Mouse (Mus musculus) ovary, adult 18-20 months (tissue): Measurements from ENCODE around the gene Sdhaf2.
A peak's percentile ranks its signal among the peaks of the same experiment; 100 is the strongest.

Experiments
- DNase-seq: peaks from one replicate; pipeline ENCODE4 v3.0.0; 2022; ENCODE audit warnings: low spot score, mixed read lengths

Gene Sdhaf2

DNA sequence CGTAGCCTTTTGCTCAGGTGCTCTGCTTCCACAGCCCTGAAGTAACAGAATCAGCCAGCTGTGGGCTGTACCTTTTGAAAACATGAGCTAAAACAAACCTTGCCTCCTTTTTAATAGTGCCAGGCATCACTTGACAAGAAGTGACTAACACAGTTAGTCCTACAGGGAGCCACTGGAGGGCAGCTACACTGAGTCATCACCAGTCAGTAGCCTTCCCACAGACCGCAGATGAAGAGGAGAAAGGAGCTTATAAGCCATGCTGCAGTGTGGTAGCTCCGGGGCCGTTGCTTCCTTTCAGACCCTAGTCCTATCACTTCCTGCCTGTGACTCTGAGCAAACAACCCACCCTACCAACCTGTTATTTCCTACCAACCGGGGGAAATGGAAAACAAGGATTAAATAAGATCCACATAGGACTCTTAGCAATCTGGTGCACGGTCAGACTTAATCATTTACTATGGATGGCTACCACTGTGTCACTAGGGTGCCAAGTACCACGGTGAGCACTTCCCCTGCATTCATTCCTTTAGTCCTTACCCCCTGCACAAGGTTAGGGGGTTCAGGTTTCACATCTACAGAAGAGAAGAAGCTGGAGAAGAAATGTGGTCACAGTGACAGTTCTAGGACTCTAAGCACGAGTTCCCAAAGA, 28.3 kb downstream of the Sdhaf2 start:
- DNase-seq: no peak

DNA sequence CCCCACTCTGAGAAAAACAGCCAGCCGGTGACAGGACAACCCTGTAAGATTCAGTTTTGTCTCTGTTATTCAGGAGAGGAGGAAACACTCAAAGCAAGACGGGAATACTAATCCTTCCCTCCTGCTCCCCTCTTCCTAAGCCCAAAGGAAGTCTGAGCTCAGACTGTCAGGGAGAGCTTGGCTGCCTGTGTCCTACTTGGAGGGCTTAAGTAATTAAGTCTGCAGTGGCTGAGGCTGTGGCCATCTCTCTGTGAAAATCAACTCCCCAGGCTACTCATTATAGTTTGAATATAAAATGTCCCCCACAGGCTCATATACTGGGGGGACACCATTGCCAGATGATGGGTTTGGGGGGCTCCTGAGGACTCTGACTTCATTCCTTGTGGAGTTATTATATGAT, 29.0 kb downstream of the Sdhaf2 start:
- no peak for DNase-seq

GRCm38 (mm10) chr19:10495670-10496069, 30.3 kb downstream of the Sdhaf2 start:
- DNase-seq: no peak

DNA sequence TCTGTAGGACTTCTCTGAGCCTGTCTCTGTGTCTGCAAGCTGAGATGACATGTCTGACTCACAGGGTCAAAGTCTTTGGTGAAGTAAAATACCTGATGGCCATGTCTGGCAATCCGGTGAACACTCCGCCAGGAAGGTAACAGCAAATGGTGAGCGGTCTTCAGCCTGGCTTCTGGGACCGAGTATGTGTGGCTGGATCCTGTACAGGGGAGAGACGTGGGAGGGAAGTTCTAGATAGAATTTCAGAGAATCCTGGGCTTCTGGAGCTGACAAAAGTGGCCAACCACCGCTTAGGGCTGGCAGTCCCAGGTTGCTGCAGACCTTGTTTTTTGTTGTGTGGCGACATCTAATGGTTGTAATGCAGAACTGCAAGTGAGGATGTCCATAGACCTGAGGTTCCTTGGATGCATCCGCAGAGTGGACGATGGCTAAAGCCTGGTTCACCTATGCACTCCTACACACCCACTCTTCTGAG, 39.6 kb downstream of the Sdhaf2 start:
- peak; percentile 19 for DNase-seq

DNA sequence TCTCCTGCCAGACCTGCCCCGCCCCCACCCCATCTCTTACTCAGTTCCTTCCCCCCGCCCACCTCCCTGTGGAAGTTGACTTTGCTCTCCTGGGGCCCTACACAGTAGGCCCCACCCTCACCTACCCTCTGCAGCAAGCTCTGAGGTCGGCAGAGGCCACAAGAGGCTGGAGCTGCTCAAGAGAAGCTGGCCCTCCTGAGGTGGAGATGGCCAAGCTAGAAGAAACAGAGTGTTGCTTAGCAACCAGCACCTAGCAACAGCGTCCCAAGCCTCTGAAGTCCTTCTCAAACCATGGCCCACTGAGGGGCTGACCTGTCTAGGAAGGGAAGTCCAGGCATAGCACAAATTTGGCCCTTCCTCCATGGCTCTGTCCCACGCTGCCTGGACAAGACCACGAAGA, 43.2 kb downstream of the Sdhaf2 start, which contains the start of gene Ppp1r32:
Gene Ppp1r32 (minus strand): TSS at position 226 of the 400 bp plus-strand sequence.
- DNase-seq: no peak

DNA sequence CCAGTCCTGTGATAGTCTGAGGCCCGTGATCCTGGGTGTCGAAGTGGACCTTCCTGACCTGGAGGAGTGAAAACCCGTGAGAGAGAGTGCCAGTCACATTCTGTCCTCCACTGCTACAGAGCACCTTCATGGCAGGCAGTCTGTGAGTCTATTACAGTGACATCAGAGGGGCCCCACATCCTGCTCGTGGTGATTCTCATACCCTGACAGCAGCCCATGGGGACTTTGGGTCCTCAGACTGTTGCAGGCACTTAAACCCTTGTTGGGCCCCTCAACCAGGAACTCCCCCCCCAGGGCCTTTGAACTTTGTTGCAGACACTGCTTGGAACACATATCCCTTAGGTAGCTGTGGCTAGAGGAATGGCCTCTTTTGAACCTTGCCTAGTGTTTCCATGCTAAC, 46.4 kb downstream of the Sdhaf2 start:
- no peak for DNase-seq

DNA sequence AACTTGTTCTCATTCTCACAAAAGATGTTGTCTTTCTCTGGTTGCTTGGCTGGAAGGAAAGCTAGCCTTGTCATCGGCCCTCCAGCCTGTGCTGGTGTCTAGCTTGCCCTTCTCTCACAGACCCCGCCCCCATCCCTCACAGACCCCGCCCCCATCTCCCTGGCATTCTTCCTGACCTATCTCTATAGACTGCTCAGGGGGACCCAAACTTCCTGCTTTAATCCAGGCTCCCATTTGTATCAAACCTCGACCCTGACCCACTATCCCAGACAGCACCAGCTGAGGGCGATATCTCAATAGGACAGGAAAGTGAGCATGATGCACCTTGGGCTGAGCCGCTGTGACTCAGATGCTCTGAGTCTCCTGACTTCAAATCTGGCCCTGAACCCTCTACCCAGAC, 52.2 kb downstream of the Sdhaf2 start:
- DNase-seq: no peak

GRCm38 (mm10) chr19:10472958-10473357, 53.0 kb downstream of the Sdhaf2 start:
- DNase-seq: no peak

GRCm38 (mm10) chr19:10469171-10469658, 56.7 kb downstream of the Sdhaf2 start:
- DNase-seq: no peak

DNA sequence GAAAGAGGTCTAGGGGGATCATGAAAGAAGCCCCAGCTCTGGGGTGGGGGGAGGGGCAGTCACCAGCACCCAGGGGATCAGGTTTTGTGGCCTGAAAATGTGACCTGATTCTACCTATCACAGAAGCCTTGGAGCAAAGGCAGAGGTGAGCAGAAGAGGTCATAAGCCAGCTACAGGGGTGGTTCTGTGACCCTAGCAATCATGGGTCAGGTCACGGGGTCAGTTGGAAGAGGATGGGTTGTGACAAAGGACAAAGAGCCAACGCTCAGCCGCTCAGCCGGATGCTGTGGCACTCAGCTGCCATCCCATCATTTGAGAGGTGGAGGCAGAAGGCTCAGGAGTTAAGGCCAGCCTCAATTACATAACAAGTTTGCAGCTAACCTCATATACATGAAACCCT, 61.5 kb downstream of the Sdhaf2 start:
- no peak for DNase-seq

DNA sequence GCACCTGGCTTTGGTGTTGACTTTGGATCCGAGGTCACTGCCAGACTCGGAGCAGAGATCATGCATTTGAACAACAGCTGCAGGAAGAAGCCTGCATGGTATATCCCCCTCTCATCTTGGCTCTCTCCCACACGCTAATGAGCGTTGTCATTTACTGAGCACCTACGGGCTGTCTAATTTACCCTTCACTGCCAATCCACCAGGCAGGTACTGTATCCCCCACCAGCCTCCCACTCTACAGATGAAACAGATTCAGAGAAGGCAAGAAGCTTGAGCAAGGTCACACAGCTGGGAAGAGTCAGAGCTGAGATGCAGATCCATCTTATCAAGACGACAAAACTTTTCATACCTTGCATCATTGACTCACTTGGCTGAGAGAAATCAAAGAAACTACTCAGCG, 64.4 kb downstream of the Sdhaf2 start:
- no peak for DNase-seq

- no peak for DNase-seq
Measured at GRCm38 (mm10) chr19:10459907-10460306, 66.0 kb downstream of the Sdhaf2 start.

DNA sequence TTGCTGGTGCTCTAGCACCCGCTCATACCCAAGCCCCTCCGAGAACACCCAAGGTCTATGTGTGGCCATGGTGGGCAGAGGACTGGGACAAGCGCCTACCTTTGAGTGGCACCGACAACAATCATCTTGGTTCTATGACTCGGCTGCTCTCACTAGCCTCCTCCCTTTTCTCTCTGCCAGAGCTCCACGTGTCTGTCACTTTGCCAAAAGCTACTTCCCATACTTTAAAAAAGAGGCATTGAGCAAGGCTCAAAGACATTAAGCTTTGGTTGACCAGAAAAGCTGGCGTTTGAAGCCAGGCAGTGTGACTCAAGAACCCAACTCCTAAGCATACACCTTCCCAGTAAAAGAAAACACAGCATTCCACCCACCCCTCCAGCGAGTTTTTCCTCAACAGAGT, 67.8 kb downstream of the Sdhaf2 start:
- peak; percentile 23 for DNase-seq

DNA sequence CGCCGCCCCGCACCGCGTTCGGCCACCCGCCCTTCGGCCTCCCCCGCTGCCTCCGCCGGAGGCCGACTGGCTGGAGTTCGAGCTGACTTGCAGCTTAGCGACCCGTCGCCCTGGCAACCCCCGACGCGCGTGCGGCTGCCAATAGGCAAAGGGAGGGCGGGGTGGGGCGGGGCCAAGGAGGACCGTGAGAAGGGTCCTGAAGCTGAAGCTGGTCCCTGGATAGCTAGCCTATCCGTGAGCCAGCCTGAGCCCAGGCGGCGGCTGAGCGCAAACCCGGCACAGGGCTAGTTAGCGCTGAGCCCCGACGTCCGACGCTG, 68.5 kb downstream of the Sdhaf2 start:
- peak; percentile 75 for DNase-seq

- peak; percentile 39 for DNase-seq
Measured at GRCm38 (mm10) chr19:10456752-10457483, 69.0 kb downstream of the Sdhaf2 start, which contains the start of gene Lrrc10b. Gene Lrrc10b (minus strand): TSS chr19:10457473.

DNA sequence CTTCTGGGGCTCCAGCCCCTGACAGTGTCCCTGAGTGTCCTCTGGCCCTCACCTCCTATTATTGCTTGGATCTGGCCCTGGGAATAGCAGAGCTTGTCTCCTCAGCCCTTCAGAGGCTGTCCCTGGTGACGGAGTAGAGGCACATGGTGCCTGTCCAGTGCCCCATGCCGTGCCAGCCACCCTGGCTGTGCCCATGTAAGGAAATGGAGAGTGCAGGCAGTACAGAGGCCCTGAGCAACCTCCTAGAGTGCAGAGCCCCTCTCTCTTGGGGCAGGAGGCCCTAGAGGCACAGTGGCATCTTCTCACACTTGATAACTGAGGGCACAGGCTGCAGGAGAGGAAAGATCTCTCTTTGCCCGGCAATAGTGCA, 70.5 kb downstream of the Sdhaf2 start:
- DNase-seq: no peak

DNA sequence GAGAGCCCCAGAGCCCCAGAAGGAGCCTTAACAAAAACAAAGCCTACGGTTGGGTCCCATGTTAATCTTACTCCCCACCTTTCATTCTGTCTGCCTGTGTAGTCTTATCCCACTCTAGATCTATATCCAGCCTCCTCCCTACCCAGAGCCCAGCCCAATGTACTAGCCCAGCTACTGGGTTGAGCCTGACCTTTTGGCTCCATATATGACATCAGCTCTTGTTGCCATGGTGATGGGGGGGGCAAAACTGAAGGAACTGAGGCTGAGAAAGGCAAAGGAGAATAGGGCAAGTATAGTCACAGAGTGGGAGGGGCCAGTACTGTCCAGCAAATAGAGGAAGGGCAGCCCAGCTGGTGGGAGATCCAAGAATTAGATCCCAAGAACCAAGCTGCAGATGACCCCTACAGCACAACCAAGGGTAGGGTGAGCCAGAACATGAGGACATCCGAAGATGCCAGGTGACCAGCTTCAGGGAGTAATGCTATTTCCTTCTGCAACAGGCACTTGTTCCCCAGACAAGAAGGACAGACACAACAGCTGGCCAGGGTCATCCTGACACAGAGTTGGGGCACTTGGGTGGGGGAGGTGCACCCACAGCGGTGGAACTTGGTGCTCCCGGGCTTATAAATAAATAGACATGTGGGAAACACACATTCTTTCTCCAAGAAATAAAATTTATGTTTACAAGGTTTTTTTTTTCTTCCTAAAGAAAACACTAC, 71.1 kb downstream of the Sdhaf2 start:
- peak; percentile 59 for DNase-seq
